Mouse (Mus musculus) adrenal gland, postnatal 36 days (tissue): ENCODE data around the gene Npcd. TPM values are rescaled to one million over a fixed set of nuclear protein-coding genes. Genes with fewer than 3 reads are reported as not detected.
A peak's percentile ranks its signal among the peaks of the same experiment; 100 is the strongest.

Experiments used
- DNase-seq, 2 experiments: peaks; one replicate each; pipeline ENCODE4 v3.0.0; 2021; ENCODE audit warnings: mixed read lengths in 1 of 2
- total RNA-seq, 2 experiments: library from RNA; stranded (reverse); gene quantifications; 2 replicates each; pipeline ENCODE4 v1.2.3; 2021

Gene Npcd
- total RNA-seq, 2 experiments from 2014 or later = 1.1 to 2.2 TPM

GRCm38 (mm10) chr15:79766586-79767071, 67.4 kb downstream of the Npcd start:
- no peak for DNase-seq

GRCm38 (mm10) chr15:79766168-79766567, 67.9 kb downstream of the Npcd start:
- no peak for DNase-seq

- DNase-seq = peak; percentile 25 to 64
Observed at GRCm38 (mm10) chr15:79765361-79765760, 68.7 kb downstream of the Npcd start.

DNA sequence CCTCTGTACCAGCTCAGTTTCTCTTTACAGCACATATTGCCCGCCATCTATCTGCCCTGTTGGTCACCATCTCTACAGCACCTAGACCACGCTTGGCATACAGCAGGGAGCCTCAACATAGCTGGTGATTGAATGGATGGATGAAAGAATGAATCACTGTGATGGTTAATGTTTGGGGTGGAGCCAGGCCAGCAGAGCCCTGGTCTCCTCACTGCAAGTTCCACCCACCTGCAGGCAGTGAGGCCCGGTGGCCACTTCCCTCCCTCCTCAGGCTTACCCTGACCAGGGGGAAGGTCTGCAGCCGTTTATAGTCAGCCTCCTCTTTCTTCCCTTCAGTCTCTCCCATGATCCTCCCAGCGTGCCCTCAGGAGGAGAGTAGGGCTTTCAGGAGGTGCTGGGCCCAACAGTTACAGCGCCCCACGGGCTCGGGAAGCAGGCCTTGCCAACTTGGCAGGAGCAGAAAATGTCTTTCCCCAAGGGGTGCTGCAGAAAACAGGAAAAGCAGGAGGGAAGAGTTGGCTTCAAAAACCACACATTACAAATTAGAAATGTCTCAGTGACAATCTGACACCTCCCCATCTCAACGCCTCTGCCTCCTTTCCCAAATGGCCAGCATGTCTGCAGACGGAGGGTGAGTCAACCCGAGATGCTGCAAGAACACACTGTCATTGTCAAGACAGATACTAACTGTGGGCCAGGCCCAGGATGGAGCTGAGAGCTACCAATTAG, 69.3 kb downstream of the Npcd start:
- no peak for DNase-seq

DNA sequence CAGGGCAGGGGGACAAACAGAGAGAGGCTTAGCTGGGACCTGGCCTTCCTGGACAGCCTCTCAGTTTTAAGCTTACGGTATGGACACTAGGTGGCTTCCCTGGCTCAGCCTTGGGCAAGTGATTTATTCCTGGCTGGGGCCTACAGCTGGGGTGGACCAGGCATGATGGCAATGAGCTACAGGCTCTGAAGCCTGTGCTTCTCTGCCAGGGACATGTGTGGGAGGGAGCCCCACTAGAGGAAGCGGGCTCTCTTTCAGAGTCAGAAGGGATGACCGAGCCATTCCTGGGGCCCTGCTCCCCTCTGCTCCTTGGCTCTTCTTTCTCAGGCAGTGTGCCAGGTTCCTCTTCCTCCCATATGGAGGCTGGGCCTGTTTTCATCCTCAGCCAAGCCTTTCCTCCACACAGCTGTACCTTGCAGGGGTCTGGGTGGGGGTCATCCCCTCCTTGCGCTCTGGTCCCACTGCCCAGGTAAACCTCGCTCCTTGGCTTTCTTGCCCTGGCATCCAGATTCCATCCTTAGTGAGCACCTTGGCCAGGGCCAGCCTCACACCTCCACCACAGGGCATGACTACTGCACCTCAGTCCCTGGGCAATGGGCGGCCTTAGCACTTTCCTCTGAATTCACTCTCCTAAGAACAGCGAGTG, 70.3 kb downstream of the Npcd start:
- no peak for DNase-seq

- no peak for DNase-seq
Observed at GRCm38 (mm10) chr15:79763001-79763400, 71.0 kb downstream of the Npcd start.

GRCm38 (mm10) chr15:79760956-79761355, 73.1 kb downstream of the Npcd start:
- no peak for DNase-seq

GRCm38 (mm10) chr15:79757118-79757517, 76.9 kb downstream of the Npcd start:
- no peak for DNase-seq

GRCm38 (mm10) chr15:79755977-79756625, 77.9 kb downstream of the Npcd start:
- DNase-seq = no peak

GRCm38 (mm10) chr15:79755176-79755575, 78.9 kb downstream of the Npcd start:
- DNase-seq = no peak

DNA sequence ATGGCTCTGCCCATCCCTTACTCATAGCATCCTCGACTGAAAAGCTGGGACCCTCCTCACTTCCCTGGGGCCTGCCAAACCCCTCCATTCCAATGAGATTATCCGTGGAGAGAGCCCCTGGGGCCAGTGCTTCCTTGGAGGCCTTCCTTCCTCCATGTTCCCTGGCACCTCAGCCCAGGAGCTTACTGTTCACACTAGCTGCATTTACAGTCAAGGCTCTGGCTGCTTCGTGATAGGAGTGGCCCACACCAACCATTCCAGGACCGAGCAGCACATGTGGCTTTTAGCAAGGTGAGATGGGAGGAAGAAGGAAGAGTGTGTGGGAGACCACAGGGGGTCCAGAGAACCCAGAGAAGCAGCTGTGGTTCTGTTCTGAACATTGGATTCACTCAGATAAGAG, 80.2 kb downstream of the Npcd start:
- DNase-seq = no peak

- DNase-seq = no peak
Observed at GRCm38 (mm10) chr15:79753420-79753752, 80.7 kb downstream of the Npcd start.

DNA sequence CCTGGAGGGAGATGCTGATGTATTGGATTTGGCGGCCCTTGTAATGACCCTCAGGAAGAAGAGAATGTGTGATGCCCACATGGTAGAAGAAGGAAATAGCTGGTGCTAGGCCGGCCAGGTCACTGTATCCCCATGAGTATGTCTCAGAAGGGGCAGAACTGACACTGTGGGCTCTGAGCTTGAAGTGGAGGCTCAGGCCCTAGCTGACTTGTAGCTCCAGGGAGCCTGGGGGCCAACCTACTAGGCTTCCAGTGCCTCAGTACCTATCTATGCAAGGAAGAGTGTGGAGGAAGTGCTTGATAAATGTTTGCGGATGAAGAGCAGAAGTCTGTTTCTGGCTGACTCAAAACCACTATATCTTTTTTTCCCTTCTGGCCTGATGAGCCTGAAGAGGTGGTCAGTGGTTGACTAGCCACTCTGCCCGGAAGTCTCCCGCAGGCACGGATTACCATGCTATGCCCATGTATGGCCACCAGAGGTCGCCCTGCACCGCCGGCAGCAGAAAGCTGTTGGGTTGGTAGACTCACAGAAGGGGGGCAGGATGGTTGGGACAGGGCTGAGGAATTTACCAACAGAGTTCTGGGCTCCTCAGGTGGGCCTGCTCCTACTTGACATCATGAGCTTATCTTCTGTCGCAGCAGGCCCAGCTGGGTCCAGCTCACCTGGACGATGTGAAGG, 81.2 kb downstream of the Npcd start:
- DNase-seq = peak; percentile 77 to 81

- no peak for DNase-seq
Observed at GRCm38 (mm10) chr15:79751772-79752171, 82.3 kb downstream of the Npcd start.

- DNase-seq = no peak
Observed at GRCm38 (mm10) chr15:79750266-79750665, 83.8 kb downstream of the Npcd start.

GRCm38 (mm10) chr15:79749162-79749561, 84.9 kb downstream of the Npcd start:
- no peak for DNase-seq

DNA sequence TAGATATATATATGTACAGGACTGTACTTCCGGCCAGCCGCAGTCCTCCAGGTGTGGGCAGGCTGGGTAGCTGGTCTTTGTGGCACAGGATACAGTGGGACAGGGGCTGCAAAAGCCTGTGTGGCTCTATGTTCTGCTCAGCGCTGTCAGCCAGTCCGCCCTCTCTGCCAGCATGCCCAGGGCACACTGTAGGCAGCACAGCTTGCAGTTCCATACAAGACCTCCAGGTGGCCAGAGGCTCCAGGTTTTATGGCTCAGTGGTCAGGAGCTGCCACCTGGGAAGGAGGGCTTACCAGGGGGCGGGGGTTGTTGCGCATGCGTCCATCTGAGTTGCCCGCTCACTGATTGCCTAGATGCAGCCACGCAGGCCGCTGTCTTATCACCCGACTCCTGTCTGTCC, 86.0 kb downstream of the Npcd start:
- DNase-seq = no peak

GRCm38 (mm10) chr15:79745883-79746282, 88.2 kb downstream of the Npcd start:
- DNase-seq = no peak

GRCm38 (mm10) chr15:79745312-79745711, 88.7 kb downstream of the Npcd start:
- DNase-seq = no peak

DNA sequence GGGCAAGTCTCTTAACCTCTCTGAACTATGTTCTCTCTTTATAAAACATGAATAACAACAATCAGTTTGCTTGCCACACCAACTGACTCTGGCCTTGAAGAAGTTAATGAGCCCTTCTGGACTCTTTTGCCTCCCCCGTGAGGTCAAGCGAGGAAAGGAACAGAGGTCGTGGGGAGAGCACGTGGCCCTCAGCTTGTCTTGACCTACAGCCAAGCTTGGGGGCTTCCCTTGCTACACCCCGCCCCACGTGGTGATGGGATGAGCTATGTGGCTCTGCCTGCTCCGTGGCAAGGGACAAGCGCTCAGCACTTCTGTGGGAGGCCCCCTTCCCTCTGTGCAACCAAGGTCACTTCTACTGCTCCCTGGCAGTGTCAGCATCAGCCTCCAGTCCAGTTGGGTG, 89.3 kb downstream of the Npcd start:
- no peak for DNase-seq

DNA sequence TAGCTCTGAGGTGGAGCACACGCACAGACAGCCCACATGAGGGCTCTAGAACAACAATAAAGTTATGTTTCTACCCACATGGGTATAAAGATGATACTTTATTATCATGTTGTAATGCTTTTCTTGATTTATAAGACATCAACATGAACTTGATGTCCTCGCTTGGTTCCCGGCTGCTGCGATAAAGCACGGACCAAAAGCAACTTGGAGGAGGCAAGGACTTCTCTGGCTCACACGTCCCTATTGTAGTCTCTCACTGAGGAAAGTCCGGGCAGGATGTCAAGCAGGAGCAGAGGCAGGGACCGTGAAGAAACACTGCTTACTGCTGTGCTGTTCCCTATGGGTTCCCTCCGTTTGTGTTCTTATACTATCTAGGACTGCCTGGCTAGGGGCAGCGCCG, 90.0 kb downstream of the Npcd start:
- no peak for DNase-seq

DNA sequence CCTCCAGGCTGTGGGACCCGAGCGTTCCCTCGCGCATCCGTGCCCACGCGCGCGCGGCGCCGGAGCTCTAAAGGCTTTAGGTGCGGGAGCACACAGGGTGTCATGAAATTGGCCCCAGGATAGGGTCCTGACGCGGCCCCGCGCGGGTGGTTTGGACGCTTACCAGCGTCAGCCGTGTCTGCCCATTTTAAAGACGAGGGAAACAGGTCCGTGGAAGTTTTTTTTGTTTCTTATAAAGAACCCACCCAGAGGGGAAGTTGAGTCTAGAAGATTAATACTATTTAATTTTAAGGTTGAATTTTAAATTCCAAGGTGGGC, 91.4 kb downstream of the Npcd start:
- DNase-seq = no peak
